Mouse (Mus musculus) heart, postnatal 0 days (tissue): ENCODE measurements around the gene Camk1g. TPM values are rescaled to one million over a fixed set of nuclear protein-coding genes. Genes with fewer than 3 reads are reported as not detected.
A peak's percentile ranks its signal among the peaks of the same experiment; 100 is the strongest.

ENCODE experiments used
- ATAC-seq: fragments of 200-750 bp; cut with Nextera tagmentation; 2 replicates; pipeline ENCODE4 v1.8.0; 2017; ENCODE audit warnings: low read depth, moderate number of reproducible peaks, moderate library complexity; ENCODE audit not compliant: insufficient read depth
- DNase-seq: peaks from one replicate; pipeline ENCODE4 v3.0.0-alpha.2; 2016; ENCODE audit warnings: low spot score
- H3K27ac ChIP-seq: fragments of 300-500 bp; sonication (generic); 2 replicates; pipeline ENCODE4 v1.5.1; 2014; ENCODE audit warnings: low read depth, mild to moderate bottlenecking
- H3K27me3 ChIP-seq: fragments of 300-500 bp; sonication (generic); 2 replicates; pipeline ENCODE4 v1.6.1; 2014; ENCODE audit warnings: low read length, mixed read lengths; ENCODE audit not compliant: control insufficient read depth, insufficient read depth
- H3K36me3 ChIP-seq: fragments of 300-500 bp; sonication (generic); replicated peaks from 2 replicates; pipeline ENCODE4 v1.6.1; 2014; ENCODE audit warnings: low read length, mixed read lengths; ENCODE audit not compliant: control insufficient read depth, insufficient read depth
- H3K4me1 ChIP-seq: fragments of 300-500 bp; sonication (generic); 2 replicates; pipeline ENCODE4 v1.6.1; 2014; ENCODE audit warnings: antibody characterized with exemption; ENCODE audit not compliant: control insufficient read depth, insufficient read depth
- H3K4me2 ChIP-seq: fragments of 300-500 bp; sonication (generic); 2 replicates; pipeline ENCODE4 v1.6.1; 2014; ENCODE audit warnings: low read depth, mild to moderate bottlenecking, low read length, moderate library complexity
- H3K4me3 ChIP-seq: fragments of 300-500 bp; sonication (generic); 2 replicates; pipeline ENCODE4 v1.5.1; 2014; ENCODE audit warnings: low read depth, low read length
- H3K9ac ChIP-seq: fragments of 300-500 bp; sonication (generic); replicated peaks from 2 replicates; pipeline ENCODE4 v1.6.1; 2014; ENCODE audit warnings: low read depth, low read length, mixed read lengths
- H3K9me3 ChIP-seq: fragments of 300-500 bp; sonication (generic); replicated peaks from 2 replicates; pipeline ENCODE4 v1.6.1; 2016; ENCODE audit warnings: low read length; ENCODE audit not compliant: control insufficient read depth
- CTCF ChIP-seq: IDR thresholded peaks from 2 replicates; pipeline ENCODE4 v1.5.1; 2016; ENCODE audit warnings: antibody characterized with exemption, control low read depth, low read depth
- EP300 ChIP-seq: IDR thresholded peaks from 2 replicates; pipeline ENCODE4 v1.6.1; 2016; ENCODE audit warnings: antibody characterized with exemption, low read depth
- WGBS: fragments of 180-500 bp; shearing (Covaris S2); extraction: QIAGEN DNeasy Blood & Tissue Kit; methylation state at CpG from one replicate; pipeline ENCODE4 v1.1.7; 2014; 5-methylcytosine and 5-hydroxymethylcytosine counted together
- polyA plus RNA-seq: library from polyadenylated mRNA; unstranded; fragments of >200 nt; fragmentation: Nextera tagmentation; extraction: Ambion mirVana; gene quantifications from 2 replicates; pipeline ENCODE4 v1.2.1, GENCODE M21; 2015
- total RNA-seq: library from RNA; depleted of rRNA; stranded (reverse); fragments of >200 nt; gene quantifications from 2 replicates; pipeline ENCODE4 v1.2.3, GENCODE M21; 2014; ENCODE audit warnings: low replicate concordance

The Camk1g gene
- total and polyA plus RNA-seq, 2 experiments from 2014 or later, result 9.7 to 14.3 TPM

- no peak overlapping the region for H3K27ac ChIP-seq
- DNase-seq (no peak), ATAC-seq (no peak)
- no peak overlapping the region for H3K9ac ChIP-seq
- no peak overlapping the region for H3K4me3 ChIP-seq
- H3K4me2 ChIP-seq, result no peak overlapping the region
- H3K36me3 ChIP-seq, result no peaks in the 10 kb centered on the region
- no peaks in the 10 kb centered on the region for H3K9me3 ChIP-seq
- TF ChIP-seq CTCF, result no peak
- no peak for TF ChIP-seq EP300
- WGBS, result 78% methylated on average over 1 of the region's 1 CpGs
- peaks cover 22% of the 10 kb centered on the region for H3K4me1 ChIP-seq
- no peaks in the 10 kb centered on the region for H3K27me3 ChIP-seq
Observed at GRCm38 (mm10) chr1:193327216-193327615, 42.9 kb downstream of the Camk1g start.

GRCm38 (mm10) chr1:193326456-193327145, 43.5 kb downstream of the Camk1g start:
- H3K27me3 ChIP-seq, result no peaks in the 10 kb centered on the region
- 52% methylated on average over 7 of the region's 7 CpGs for WGBS
- H3K4me2 ChIP-seq, result no peak overlapping the region
- H3K9me3 ChIP-seq, result no peaks in the 10 kb centered on the region
- no peak overlapping the region for H3K9ac ChIP-seq
- TF ChIP-seq EP300 (no peak), CTCF (peak; percentile 76)
- no peak overlapping the region for H3K4me3 ChIP-seq
- no peak overlapping the region for H3K27ac ChIP-seq
- ATAC-seq (0 out of 2 replicates have a peak, but pooled peaks have one; percentile 39), DNase-seq (peak; percentile 77)
- H3K36me3 ChIP-seq, result no peaks in the 10 kb centered on the region
- peaks cover 19% of the 10 kb centered on the region for H3K4me1 ChIP-seq

GRCm38 (mm10) chr1:193325891-193326290, 44.2 kb downstream of the Camk1g start:
- Histone ChIP-seq H3K27ac (no peak overlapping the region), H3K4me3 (no peak overlapping the region), H3K27me3 (no peaks in the 10 kb centered on the region), H3K36me3 (no peaks in the 10 kb centered on the region), H3K9ac (no peak overlapping the region), H3K4me1 (peaks cover 15% of the 10 kb centered on the region), H3K4me2 (no peak overlapping the region), H3K9me3 (no peaks in the 10 kb centered on the region)
- 95% methylated on average over 6 of the region's 6 CpGs for WGBS
- no peak for ATAC-seq
- no peak for DNase-seq
- TF ChIP-seq CTCF (no peak), EP300 (no peak)

- Histone ChIP-seq H3K9ac (no peak overlapping the region), H3K27ac (no peak overlapping the region), H3K4me2 (no peak overlapping the region), H3K4me3 (no peak overlapping the region), H3K36me3 (no peaks in the 10 kb centered on the region), H3K4me1 (peaks cover 9% of the 10 kb centered on the region), H3K9me3 (no peaks in the 10 kb centered on the region), H3K27me3 (no peaks in the 10 kb centered on the region)
- WGBS, result 36% methylated on average over 2 of the region's 2 CpGs
- no peak for TF ChIP-seq EP300
- TF ChIP-seq CTCF, result peak; percentile 69
- no peak for DNase-seq
- ATAC-seq, result no peak
Observed at GRCm38 (mm10) chr1:193324224-193324623, 45.9 kb downstream of the Camk1g start.

DNA sequence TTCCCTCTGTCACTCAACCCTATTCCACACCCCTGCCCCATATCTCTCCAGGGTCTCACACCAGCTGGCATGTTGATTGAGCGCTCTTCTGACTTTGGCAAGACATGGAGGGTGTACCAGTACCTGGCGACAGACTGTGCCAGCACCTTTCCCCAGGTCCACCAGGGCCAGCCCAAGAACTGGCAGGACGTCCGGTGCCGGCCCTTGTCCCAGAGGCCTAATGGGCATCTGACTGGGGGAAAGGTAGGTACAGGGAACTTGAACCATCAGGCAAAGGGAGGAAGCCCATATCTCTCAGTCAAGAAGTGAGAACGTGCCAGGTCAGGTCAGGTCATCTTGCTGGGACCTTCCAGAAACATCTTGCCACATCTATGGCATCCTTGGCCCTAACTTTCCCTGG, 46.4 kb downstream of the Camk1g start:
- 88% methylated on average over 6 of the region's 6 CpGs for WGBS
- Histone ChIP-seq H3K27ac (no peak overlapping the region), H3K9ac (no peak overlapping the region), H3K9me3 (no peaks in the 10 kb centered on the region), H3K4me1 (peaks cover 9% of the 10 kb centered on the region), H3K4me2 (no peak overlapping the region), H3K27me3 (no peaks in the 10 kb centered on the region), H3K4me3 (no peak overlapping the region), H3K36me3 (no peaks in the 10 kb centered on the region)
- DNase-seq (no peak), ATAC-seq (no peak)
- TF ChIP-seq CTCF (no peak), EP300 (no peak)

GRCm38 (mm10) chr1:193320398-193320797, 49.7 kb downstream of the Camk1g start:
- no peak overlapping the region for H3K9ac ChIP-seq
- H3K4me2 ChIP-seq, result no peak overlapping the region
- H3K27me3 ChIP-seq, result no peaks in the 10 kb centered on the region
- DNase-seq (no peak), ATAC-seq (no peak)
- H3K36me3 ChIP-seq, result no peaks in the 10 kb centered on the region
- WGBS, result 85% methylated on average over 8 of the region's 8 CpGs
- H3K4me1 ChIP-seq, result peaks cover 22% of the 10 kb centered on the region
- no peaks in the 10 kb centered on the region for H3K9me3 ChIP-seq
- no peak overlapping the region for H3K27ac ChIP-seq
- H3K4me3 ChIP-seq, result no peak overlapping the region
- TF ChIP-seq CTCF (no peak), EP300 (no peak)
